Mouse (Mus musculus) hematopoietic stem cell, adult 5-6 weeks (primary cell): ENCODE data around the gene Cldn14. TPM values are rescaled to one million over a fixed set of nuclear protein-coding genes. Genes with fewer than 3 reads are reported as not detected.
A peak's percentile ranks its signal among the peaks of the same experiment; 100 is the strongest.

Experiments used
- ATAC-seq, 2 experiments: fragments of 125-278 bp in 1 of 2; replicated peaks in 1 of 2; 2 replicates each; pipeline ENCODE4 v1.8.0; 2016 to 2017; ENCODE audit warnings: inconsistent platforms in 2 of 2, mild to moderate bottlenecking in 2 of 2, moderate number of reproducible peaks in 2 of 2, low read depth in 1 of 2, moderate TSS enrichment in 1 of 2; ENCODE audit not compliant: low FRiP score in 2 of 2, poor library complexity in 2 of 2, severe bottlenecking in 2 of 2, insufficient read depth in 1 of 2, low TSS enrichment in 1 of 2
- total RNA-seq: library from RNA; stranded (forward); fragments of 172-1452, 232-1000 nt; gene quantifications from 2 replicates; pipeline ENCODE4 v1.2.3, GENCODE M21; 2017

Cldn14 gene
- total RNA-seq, 1 experiment from 2014 or later = not detected

DNA sequence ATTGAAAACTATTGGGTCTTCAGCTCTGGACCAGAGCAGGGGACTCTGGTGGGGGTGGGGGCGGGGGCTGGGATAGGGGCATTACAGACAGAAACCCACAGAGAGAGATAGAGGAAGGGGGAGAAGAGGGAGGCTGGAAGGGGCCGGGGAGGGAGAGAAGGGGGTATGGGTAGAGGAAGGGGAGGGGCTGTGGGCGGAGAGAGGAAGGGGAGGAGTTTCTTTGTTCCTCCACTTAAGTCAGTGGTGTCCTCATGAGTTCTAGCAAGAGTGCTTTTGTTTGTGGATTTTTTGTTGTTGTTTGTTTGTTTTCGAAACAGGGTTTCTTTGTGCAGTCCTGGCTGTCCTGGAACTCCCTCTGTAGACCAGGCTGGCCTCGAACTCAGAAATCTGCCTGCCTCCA, 35.1 kb downstream of the Cldn14 start:
- ATAC-seq = peak; percentile 67 to 69; a peak in 3 of 4 replicates

DNA sequence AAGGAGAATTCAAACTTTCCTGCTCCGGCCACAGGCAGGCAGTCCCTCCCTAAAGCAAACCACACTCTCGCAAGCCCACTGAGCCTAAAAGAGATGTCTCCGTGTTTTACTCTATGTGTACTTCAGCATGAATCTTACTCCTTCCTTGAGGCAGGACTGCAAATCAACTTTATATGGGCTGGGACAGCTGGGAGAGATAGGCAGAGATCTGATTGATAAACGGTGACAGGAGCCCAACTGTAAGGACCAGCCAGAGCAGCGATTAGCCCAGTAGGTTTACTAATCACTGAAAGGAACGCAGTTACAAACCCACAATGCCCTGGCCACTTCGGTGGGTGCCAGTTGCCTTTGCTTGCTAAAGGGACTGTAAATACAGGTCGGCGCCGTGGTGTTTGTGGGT, 35.5 kb downstream of the Cldn14 start:
- 0 out of 4 replicates have a peak, but pooled peaks of 1 of the 2 experiments have one; percentile 5 for ATAC-seq

DNA sequence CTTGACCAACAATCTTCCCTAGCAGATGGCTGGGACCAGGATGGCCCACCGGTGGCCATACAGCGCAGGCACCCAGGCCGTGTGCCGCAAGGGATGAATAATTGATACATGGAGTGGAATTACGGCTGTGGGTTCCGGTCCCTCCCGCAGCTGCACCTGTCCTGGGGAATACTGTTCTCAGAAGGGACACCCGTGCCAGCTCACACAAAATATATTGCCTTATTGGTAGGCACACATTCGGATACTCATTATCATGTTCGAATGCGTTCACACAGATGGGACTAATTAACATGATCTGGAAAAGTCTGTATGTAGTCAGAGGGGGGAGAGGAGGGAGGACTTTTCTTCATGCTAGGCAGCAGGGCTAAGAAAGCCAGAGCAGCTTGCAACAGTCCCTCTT, 37.6 kb downstream of the Cldn14 start:
- ATAC-seq = no peak

DNA sequence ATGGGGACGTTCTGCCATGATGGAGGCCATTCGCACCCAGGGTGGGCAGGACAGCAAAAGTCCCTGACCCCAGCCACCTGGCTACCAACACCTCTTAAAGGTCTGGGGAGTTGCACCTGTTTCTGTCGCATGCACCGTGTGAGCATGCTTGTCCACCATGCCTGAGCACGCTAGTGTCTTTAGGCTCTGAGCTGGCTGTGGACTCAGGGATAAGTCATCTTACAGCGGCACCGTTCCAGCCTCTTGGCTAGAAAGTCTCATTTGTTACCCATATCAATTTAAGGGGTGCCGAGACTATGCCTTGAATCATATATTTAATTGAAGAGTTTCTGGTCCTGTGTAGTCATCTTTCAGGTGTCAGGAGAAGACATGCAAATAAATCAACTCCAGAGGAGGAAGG, 40.7 kb downstream of the Cldn14 start:
- ATAC-seq = no peak

DNA sequence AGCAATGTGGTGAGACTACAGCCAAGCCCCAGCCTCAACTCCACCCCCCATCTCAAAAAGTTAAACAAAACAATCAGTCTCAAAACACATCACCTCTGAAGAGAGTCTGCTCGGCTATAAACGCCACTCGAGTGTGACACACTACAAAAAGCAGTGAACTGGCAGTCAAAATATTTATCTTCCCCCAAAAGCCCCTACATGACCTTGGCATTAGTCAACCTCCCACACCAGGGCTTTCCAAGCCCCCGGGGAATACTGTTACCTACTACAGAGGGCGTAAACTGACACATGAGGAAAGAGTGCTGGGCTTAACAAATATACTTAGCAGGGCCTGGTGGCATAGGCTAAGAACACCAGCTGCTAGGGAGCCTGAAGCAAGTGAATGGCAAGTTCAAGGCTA, 46.4 kb downstream of the Cldn14 start:
- no peak for ATAC-seq

DNA sequence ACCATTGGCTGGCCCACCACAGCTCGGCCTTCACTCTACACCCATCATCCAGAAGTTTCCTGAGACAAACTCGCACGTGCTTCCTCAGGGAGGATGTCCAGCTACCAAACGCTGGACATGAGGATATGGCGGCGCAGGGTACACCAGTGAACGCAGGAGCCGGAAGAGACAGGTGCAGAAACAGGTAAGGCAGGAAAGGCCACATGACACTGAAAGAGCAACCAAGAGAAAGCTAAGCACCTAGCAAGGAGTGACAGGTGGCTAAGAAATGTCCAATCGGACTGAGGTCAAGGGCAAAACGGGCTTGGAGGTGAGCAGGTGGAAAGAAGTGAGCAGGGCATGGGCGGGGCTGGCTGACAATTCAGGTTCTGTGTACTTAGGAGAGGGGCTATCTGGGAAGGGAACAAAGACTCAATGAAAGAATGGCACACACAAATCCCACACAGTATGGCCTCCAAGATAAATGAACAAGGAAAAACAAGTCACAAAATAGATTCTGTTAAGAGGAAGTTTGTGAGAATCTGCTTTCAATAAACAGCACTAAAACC, 47.5 kb downstream of the Cldn14 start:
- no peak for ATAC-seq

DNA sequence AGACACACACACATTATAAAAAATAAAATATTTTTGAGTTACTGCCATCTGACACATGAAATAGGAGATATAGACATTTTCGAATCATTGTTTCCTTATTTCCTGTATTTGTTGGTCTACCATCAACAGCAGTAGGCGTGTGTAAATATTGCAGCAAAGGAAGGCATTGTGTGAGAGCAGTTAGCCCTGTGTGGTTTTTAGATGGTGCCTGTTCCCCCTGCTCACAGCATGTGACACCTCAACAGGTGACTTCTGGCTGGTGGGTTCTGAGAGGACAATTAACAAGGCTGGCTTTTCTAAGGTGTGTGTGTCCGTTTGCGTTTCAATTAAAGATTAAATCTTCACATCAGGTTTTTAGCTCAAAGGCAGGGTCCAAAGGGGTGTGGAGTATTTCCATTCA, 48.1 kb downstream of the Cldn14 start:
- ATAC-seq = no peak

DNA sequence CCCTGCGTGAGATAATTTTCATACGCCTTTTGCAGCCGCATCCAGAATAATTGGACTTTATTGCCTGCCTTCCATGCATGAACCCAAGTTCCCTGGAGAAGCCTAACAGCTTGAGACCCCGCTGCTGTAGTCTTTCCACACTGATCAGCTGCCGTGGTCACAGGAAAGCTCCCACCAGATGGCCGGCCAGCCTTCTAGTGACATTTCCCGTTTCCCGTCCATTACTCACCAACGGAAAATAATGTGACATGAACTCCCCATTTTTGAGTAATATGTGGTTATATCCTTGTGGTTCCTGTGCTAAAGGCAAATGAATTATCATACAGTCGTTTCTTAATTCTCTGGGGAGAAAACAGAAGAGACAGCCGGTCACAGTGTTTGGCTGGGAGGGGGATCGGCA, 51.2 kb downstream of the Cldn14 start:
- ATAC-seq = peak; percentile 70 to 77

DNA sequence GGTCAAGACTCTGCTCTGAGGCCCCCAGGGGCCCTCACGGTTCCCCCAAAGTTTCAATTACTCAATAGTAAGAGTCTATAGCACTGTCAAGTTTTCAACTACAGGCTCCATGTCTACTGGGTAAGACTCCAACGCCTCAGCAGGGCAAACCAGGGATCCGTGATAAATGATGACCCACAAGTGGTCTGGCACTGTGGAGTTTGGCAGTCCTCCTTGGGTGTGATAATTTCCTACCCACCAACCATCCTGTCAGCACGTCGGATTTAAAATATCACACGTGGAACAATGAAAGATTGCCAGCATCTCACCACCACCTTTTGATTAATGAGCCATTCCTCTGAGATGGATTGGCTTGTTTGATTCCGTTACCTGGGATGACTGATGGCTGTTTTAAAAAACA, 51.7 kb downstream of the Cldn14 start:
- 0 out of 4 replicates have a peak, but pooled peaks of 1 of the 2 experiments have one; percentile 8 for ATAC-seq

DNA sequence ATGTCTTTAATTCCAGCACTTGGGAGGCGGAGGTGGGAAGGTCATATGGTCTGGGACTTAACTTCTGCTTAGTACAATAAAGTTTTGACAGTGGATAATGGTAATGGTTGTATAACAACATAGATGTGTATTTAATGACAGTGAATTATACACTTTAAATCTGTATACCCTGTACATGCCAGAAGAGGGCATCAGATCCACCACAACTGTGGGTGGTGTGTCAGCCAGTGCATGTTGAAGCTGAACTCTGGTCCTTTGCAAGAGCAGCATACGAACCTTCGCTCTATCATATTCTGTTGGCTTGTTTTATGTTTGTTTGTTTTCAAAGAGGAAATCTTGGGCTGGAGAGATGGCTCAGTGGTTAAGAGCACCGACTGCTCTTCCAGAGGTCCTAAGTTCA, 61.2 kb downstream of the Cldn14 start:
- no peak for ATAC-seq

DNA sequence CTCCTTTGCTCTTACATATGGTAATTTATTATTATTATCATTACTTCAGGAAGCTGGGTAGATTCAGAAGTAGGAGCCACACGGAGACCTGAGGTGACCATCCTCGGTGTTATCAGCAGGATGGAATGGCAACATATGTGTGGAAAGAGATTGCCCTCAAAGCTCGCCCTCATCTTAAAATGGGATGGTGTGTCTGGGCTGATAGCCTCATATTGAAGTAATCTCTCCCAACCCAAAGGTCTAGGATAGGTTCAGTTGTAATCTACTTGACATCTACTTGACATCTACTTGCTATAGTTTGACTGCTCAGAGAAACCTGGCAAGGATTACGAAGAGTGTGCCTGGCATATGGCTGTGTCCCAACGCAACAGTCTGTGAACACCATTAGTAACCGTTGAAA, 64.3 kb downstream of the Cldn14 start:
- no peak for ATAC-seq

DNA sequence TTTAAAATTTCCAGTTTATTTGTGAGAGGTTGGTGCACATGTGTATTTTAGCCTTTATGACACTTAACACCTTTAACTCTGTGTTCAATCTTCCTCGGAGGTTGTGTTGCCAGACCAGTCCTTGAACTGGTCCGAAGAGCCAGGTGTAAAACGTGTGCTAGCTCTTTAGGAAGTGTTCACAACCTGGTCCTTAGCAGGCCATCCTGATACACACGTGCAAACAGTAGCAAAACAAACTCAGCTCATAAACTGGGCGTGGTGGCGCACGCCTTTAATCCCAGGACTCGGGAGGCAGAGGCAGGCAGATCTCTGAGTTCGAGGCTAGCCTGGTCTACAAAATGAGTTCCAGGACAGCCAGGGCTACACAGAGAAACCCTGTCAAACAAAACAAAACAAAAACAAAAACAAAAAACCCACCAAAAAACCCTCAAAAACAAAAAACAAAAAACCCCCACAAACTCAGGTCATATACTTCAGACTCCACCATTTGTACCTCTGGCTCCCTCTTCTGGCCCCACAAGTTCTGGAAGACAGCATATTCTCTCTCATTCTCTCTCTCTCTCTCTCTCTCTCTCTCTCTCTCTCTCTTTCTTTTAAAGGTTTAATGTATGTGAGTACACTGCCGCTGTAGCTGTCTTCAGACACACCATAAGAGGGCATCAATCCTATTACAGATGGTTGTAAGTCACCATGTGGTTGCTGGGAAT, 65.7 kb downstream of the Cldn14 start:
- no peak for ATAC-seq

DNA sequence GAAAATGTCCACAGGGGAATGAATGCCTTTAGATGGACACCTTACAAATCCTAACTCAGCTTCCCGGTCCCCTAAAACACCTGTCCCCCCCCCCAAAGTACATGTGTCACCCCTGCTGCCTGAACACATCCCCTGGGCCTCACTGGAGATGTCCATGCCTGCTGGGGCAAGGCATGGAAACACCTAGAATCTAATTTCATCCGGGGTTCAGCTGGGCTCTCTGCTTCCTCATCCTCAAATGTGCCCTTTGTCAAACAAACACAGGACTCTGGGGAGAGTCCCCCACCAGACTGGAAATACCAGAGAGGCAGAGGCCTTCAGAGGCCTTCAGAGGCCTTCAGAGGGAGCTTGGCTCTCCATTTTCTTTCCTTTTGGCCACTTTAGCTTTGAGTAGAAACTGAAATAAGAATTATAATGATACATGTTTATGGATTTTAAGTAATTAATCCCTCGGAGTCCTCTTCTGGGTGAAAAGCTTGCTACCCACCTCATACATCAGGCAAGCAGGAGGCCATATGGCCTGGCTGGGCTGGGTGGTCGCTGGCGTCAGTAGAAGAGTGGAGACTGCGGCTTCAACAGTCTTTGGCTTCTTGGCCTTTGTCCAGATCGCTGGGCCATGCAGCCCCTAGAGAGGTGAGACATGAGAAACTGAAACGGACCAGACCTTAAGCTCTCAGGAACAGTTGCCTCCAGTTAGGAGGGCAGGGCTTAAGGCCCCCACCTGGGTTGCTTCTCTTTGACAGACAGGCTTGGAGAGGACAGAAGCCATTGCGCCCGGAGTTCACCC, 66.7 kb downstream of the Cldn14 start:
- no peak for ATAC-seq

DNA sequence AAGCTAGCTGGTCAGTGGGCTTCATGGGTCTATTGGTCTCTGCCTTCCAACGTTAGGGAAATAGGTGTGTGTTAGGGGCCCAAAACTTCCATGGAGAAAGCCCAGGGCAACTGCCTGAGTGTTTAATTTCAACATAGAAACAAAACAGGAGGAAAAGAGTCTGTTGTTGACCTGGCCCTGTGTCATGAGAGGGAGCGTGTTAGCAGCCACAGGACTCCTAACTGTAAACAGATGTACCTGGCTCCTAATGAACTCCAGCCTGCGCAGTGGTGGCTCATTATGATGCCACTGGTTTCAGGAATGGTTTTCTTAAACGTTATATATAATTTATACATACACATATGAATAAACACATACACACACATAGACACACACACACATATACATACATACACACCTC, 68.7 kb downstream of the Cldn14 start:
- ATAC-seq = no peak

DNA sequence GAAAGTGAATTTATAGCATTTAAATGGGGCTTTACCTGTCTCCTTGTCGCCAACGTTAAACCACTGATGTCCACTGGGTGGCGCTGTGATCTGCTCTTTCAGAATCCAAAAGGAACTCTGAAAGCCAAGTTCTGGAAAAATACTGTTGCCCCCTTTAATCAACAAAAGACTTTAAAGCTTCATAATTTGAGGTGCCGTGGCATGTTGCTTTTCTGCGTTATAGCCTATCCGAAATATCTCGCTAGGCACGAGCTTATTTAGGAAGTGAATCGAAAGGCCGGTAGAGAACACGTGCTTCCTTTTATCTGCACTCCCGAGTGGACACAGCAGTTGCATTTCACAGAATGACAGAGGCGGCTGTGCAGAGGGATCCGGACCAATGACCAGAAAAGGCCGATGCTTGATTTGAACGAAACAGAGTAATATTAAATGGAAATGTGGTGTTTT, 70.2 kb downstream of the Cldn14 start:
- ATAC-seq = peak in 1 of 2 experiments; percentile 47; a peak in 1 of 4 replicates

DNA sequence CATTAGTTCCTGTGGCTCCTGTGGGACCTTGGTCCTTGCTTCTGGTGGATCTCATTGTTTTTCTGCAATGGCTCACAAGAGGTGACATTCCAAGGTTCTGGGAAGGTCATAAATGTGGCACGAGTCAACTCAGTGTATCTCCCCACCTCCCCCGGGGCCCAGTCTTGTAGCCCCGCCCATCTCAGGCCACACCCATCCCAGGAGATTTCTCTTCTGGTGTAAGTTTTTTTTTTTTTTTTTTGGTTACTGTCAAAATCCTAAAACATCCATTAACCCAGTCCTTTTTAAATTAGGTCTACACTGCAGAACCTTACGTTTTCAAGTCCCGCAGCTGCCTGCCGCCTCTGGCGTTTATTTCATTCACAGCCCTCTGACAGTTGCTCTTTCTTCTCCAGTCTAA, 73.6 kb downstream of the Cldn14 start:
- ATAC-seq = no peak

DNA sequence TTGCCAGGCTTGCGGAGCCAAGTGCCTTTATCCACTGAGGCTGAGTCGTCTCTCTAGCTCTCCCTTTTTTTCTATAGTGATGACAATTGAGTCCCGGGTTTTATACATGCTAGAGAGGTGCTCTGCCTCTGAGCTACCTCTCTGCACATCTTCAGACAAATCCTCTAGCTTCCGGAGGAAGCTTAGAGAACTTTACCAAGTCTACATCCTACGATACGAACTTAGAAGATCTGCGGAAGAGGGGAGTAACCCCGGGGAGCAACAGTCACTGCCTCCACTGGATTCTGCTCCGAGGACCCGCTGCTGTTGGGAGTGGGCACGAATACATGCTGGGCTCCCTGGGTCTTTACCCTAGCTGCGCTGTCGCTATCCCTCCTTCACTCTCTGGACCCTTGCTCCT, 74.0 kb downstream of the Cldn14 start:
- ATAC-seq = no peak
